Mouse (Mus musculus) lung, embryonic 14.5 days (tissue): ENCODE results near the gene Btnl4. TPM values are rescaled to one million over a fixed set of nuclear protein-coding genes. Genes with fewer than 3 reads are reported as not detected.
"Not testable (repeated sequence)": the region's sequence is repeated elsewhere in the genome, so short reads cannot be mapped to it uniquely, and the experiment has no call there.

ENCODE experiments used
- ATAC-seq: fragments of 200-750 bp; cut with Nextera tagmentation; 2 replicates; pipeline ENCODE4 v1.8.0; 2017; ENCODE audit warnings: mild to moderate bottlenecking, moderate TSS enrichment, moderate library complexity; ENCODE audit not compliant: insufficient read depth
- DNase-seq: peaks from one replicate; pipeline ENCODE4 v3.0.0-alpha.2; 2015
- H3K27ac ChIP-seq: fragments of 300-500 bp; sonication (generic); 2 replicates; pipeline ENCODE4 v1.5.1; 2014; ENCODE audit warnings: low read depth, mild to moderate bottlenecking, moderate library complexity
- H3K27me3 ChIP-seq: fragments of 300-500 bp; sonication (generic); 2 replicates; pipeline ENCODE4 v1.6.1; 2014; ENCODE audit warnings: low read length, control low read depth; ENCODE audit not compliant: insufficient read depth
- H3K36me3 ChIP-seq: fragments of 300-500 bp; sonication (generic); 2 replicates; pipeline ENCODE4 v1.6.1; 2014; ENCODE audit warnings: control low read depth; ENCODE audit not compliant: insufficient read depth
- H3K4me1 ChIP-seq: fragments of 300-500 bp; sonication (generic); 2 replicates; pipeline ENCODE4 v1.6.1; 2014; ENCODE audit warnings: antibody characterized with exemption, control low read depth; ENCODE audit not compliant: insufficient read depth
- H3K4me2 ChIP-seq: fragments of 300-500 bp; sonication (generic); 2 replicates; pipeline ENCODE4 v1.6.1; 2014; ENCODE audit warnings: mild to moderate bottlenecking
- H3K4me3 ChIP-seq: fragments of 300-500 bp; sonication (generic); 2 replicates; pipeline ENCODE4 v1.5.1; 2014; ENCODE audit warnings: low read depth, low read length
- H3K9ac ChIP-seq: fragments of 300-500 bp; sonication (generic); 2 replicates; pipeline ENCODE4 v1.6.1; 2014
- H3K9me3 ChIP-seq: fragments of 300-500 bp; sonication (generic); 2 replicates; pipeline ENCODE4 v1.6.1; 2016; ENCODE audit warnings: low read depth, low read length, control low read depth
- CTCF ChIP-seq: IDR thresholded peaks from 2 replicates; pipeline ENCODE4 v1.5.1; 2016; ENCODE audit warnings: antibody characterized with exemption, low read depth
- WGBS: fragments of 180-500 bp; shearing (Covaris S2); extraction: QIAGEN DNeasy Blood & Tissue Kit; methylation state at CpG from one replicate; pipeline ENCODE4 v1.1.7; 2014; 5-methylcytosine and 5-hydroxymethylcytosine counted together
- polyA plus RNA-seq: library from polyadenylated mRNA; unstranded; fragments of >200 nt; fragmentation: Nextera tagmentation; extraction: Ambion mirVana; gene quantifications from 2 replicates; pipeline ENCODE4 v1.2.1, GENCODE M21; 2014

The Btnl4 gene
- polyA plus RNA-seq, 1 experiment from 2014 or later = not detected

DNA sequence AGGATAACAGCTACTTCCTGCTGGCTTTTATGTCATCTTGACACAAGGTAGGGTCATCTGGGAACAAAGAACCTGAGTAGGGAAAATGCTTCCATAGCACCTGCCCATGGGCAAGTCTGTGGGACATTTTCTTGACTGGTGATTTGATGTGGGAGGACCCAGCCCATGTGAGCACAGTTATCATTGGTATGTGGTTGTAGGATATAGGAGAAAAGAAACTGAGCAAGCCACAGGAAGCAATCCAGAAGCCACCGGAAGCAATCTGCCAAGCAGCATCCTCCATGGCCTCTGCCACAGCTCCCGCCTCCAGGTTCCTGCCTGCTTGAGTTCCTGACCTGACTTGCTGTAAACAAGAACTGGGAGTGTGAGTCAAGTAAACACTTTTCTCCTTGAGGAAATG, 6.6 kb downstream of the Btnl4 start:
- no peaks in the 10 kb centered on the region for H3K27me3 ChIP-seq
- no peak overlapping the region for H3K4me3 ChIP-seq
- WGBS = 72% methylated on average over 2 of the region's 2 CpGs
- TF ChIP-seq CTCF = no peak
- H3K9me3 ChIP-seq = no peaks in the 10 kb centered on the region
- no peak overlapping the region for H3K9ac ChIP-seq
- ATAC-seq = no peak
- DNase-seq = no peak
- no peak overlapping the region for H3K4me2 ChIP-seq
- H3K27ac ChIP-seq = no peak overlapping the region
- no peaks in the 10 kb centered on the region for H3K4me1 ChIP-seq
- H3K36me3 ChIP-seq = no peaks in the 10 kb centered on the region

GRCm38 (mm10) chr17:34465906-34466305, 11.2 kb downstream of the Btnl4 start:
- not testable (repeated sequence) for H3K4me1 ChIP-seq, ATAC-seq, H3K9me3 ChIP-seq, H3K9ac ChIP-seq, H3K4me2 ChIP-seq, H3K36me3 ChIP-seq, H3K27me3 ChIP-seq, DNase-seq, H3K27ac ChIP-seq, H3K4me3 ChIP-seq

- Histone ChIP-seq H3K9ac (no peak overlapping the region), H3K27me3 (no peaks in the 10 kb centered on the region), H3K9me3 (no peaks in the 10 kb centered on the region), H3K36me3 (no peaks in the 10 kb centered on the region), H3K27ac (no peak overlapping the region), H3K4me3 (no peak overlapping the region), H3K4me1 (0 out of 2 replicates have a peak, but pooled peaks cover 5% of the 10 kb centered on the region), H3K4me2 (no peak overlapping the region)
- 75% methylated on average over 3 of the region's 3 CpGs for WGBS
- no peak for TF ChIP-seq CTCF
- DNase-seq (no peak), ATAC-seq (no peak)
Measured at GRCm38 (mm10) chr17:34459255-34459654, 17.9 kb downstream of the Btnl4 start.

GRCm38 (mm10) chr17:34457668-34458067, 19.4 kb downstream of the Btnl4 start:
- no peaks in the 10 kb centered on the region for H3K36me3 ChIP-seq
- no peak overlapping the region for H3K9ac ChIP-seq
- 0 out of 2 replicates have a peak, but pooled peaks cover 5% of the 10 kb centered on the region for H3K4me1 ChIP-seq
- H3K4me3 ChIP-seq = no peak overlapping the region
- peak; percentile 33 for DNase-seq
- no peak for ATAC-seq
- no peak overlapping the region for H3K4me2 ChIP-seq
- 50% methylated on average over 4 of the region's 4 CpGs for WGBS
- H3K27ac ChIP-seq = no peak overlapping the region
- H3K27me3 ChIP-seq = no peaks in the 10 kb centered on the region
- no peak for TF ChIP-seq CTCF
- H3K9me3 ChIP-seq = no peaks in the 10 kb centered on the region

- Histone ChIP-seq H3K27ac (no peak overlapping the region), H3K4me2 (no peak overlapping the region), H3K36me3 (no peaks in the 10 kb centered on the region), H3K9ac (no peak overlapping the region), H3K9me3 (no peaks in the 10 kb centered on the region), H3K27me3 (no peaks in the 10 kb centered on the region), H3K4me1 (no peaks in the 10 kb centered on the region), H3K4me3 (no peak overlapping the region)
- DNase-seq (no peak), ATAC-seq (no peak)
- WGBS = 25% methylated on average over 6 of the region's 6 CpGs
- TF ChIP-seq CTCF = no peak
Measured at GRCm38 (mm10) chr17:34448473-34449041, 28.6 kb downstream of the Btnl4 start.

- H3K27me3 ChIP-seq = no peaks in the 10 kb centered on the region
- ATAC-seq (no peak), DNase-seq (no peak)
- no peaks in the 10 kb centered on the region for H3K9me3 ChIP-seq
- WGBS = 89% methylated on average over 7 of the region's 7 CpGs
- TF ChIP-seq CTCF = no peak
- no peaks in the 10 kb centered on the region for H3K4me1 ChIP-seq
- no peaks in the 10 kb centered on the region for H3K36me3 ChIP-seq
- no peak overlapping the region for H3K9ac ChIP-seq
- no peak overlapping the region for H3K27ac ChIP-seq
- no peak overlapping the region for H3K4me3 ChIP-seq
- no peak overlapping the region for H3K4me2 ChIP-seq
Measured at GRCm38 (mm10) chr17:34441990-34442389, 35.1 kb downstream of the Btnl4 start.

DNA sequence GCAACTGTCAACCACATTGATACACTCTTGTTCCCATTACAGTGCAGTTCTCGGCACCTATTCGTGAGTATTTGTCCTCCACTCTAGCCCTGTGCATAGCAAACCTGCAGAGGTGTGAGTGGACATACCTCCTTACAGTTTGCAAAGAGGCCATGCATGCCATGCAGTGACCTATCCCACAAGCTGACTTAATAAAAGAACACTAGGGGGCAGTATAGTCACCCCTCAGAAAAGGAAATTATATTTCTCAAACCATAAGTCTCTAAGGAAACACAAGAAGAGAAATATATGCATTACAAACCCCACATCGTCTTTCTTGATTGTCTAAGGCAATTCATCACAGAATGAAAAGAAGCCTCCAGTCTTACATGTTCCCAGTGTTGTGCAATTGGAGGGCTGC, 37.3 kb downstream of the Btnl4 start:
- H3K9me3 ChIP-seq = no peaks in the 10 kb centered on the region
- no peaks in the 10 kb centered on the region for H3K4me1 ChIP-seq
- no peak for ATAC-seq
- TF ChIP-seq CTCF = peak; percentile 72
- no peak overlapping the region for H3K4me2 ChIP-seq
- DNase-seq = peak; percentile 77
- no peaks in the 10 kb centered on the region for H3K27me3 ChIP-seq
- no peaks in the 10 kb centered on the region for H3K36me3 ChIP-seq
- no peak overlapping the region for H3K9ac ChIP-seq
- H3K4me3 ChIP-seq = no peak overlapping the region
- H3K27ac ChIP-seq = no peak overlapping the region
- 28% methylated on average over 3 of the region's 3 CpGs for WGBS

DNA sequence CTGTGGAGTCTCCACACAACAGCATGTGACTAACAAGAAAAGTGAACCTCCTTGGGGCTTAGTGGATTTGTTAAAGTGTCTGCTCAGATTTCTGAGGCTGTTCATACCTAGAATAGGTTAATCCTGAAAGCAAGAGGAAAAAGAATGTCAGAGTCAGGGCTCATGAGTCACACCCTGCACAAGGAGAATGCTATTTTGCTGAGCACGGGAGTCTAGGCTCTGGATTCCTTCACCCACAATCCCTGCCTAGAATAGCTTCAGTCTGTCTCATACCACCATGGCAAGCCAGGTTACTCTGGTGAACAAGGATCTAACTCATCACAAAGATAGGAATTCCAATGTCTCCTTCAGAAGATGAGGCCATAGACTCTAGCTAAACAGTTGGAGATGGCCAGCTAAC, 38.5 kb downstream of the Btnl4 start:
- Histone ChIP-seq H3K4me3 (no peak overlapping the region), H3K36me3 (no peaks in the 10 kb centered on the region), H3K9ac (no peak overlapping the region), H3K27me3 (no peaks in the 10 kb centered on the region), H3K27ac (no peak overlapping the region), H3K4me2 (no peak overlapping the region), H3K4me1 (no peaks in the 10 kb centered on the region), H3K9me3 (no peaks in the 10 kb centered on the region)
- TF ChIP-seq CTCF = no peak
- ATAC-seq (no peak), DNase-seq (no peak)
- 33% methylated on average over 1 of the region's 1 CpGs for WGBS
